Mouse (Mus musculus) kidney, adult 18-20 months (tissue): Measurements from ENCODE around the gene Tmod2.
"Not testable (repeated sequence)": the region's sequence is repeated elsewhere in the genome, so short reads cannot be mapped to it uniquely, and the experiment has no call there.

Experiments used
- DNase-seq: peaks from one replicate; pipeline ENCODE4 v3.0.0; 2021

Gene Tmod2

DNA sequence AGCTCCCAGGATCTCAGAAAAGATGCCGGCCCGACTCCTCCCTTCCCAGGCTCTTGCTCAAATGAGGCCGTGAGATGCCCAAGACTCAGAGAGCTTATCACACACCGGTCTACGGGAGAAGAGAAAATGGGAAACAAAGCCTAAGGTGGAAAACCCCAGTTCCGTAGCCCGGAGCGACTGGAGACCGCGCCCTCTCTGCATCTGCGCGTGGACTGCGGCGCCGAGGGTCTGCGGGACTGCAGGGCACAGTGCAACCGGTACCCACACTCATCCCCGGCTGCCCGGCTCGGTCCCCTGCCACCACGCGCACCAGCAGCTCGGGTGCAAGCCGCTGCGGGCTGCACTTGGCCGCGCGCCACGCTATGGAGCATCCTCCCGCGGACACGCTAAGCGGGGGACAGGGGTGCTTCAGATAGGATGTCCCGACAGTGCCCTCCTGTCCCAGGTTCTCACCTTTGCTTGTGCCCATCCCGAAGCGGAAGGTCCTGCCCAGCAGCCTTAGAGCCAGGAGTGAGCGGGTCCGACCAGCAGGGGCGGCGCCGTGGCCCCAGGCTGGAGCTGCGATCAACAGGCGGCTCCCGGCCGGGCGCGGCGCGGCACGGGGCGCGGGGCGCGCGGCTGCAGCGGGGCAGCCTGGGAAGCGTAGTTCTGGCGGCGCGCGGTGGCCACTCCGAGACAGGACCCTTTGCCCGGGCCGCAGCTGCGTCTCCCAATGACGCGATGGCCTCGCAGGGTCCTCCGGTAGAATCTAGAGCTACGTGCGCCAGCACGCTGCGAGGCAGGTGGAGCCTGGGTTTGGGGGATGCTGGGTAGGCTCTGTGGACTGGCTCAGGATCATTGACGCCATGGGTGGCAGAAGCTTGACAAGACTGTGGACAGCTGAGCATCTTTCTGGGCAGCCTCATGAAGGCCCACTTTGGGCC, at the start of gene Tmod2:
Gene Tmod2 (minus strand): TSS at position 755 of the 923 bp plus-strand sequence.
- peak; percentile 7 for DNase-seq

DNA sequence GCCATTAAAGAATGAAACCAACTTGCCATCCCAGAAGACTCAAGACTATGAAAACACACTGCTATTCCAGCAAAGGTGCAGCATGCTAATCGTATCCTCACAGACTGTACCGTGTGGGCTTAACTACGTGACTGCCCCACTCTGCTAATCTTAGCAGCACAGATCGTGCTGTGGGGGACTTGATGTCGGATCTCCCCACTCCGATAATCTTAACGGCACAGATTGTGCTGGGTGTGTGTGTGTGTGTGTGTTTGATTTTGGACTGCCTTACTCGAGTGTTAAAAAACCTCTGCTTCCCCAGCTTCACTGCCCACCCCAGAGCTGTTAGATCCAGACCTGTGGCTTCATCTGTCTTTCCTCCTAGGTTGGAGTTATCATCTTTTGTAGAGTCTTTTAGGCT, 49.8 kb upstream of the Tmod2 start:
- DNase-seq = no peak

GRCm38 (mm10) chr9:75656456-75656855, 45.3 kb upstream of the Tmod2 start:
- not testable (repeated sequence) for DNase-seq

- DNase-seq = no peak
These were observed 43.1 kb upstream of the Tmod2 start for GRCm38 (mm10) chr9:75653981-75654911.

DNA sequence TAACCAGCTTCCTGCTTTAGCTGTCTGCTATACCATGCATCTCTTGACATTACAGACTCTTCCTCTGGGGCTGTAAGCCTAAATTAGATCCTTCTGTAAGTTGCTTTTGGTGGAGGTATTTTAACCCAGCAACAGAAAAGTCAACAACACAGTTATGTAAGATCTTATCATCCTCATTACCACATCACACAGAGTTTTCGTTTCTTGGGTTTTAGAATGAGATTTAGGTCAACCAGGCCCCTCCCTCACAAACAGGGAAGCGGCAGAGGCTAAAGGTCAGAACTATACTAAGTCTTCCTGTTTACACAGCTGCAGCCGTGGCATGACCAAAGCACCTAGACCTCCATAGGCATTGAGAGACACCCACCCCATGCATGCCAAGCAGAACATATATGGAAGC, 34.3 kb upstream of the Tmod2 start:
- no peak for DNase-seq

DNA sequence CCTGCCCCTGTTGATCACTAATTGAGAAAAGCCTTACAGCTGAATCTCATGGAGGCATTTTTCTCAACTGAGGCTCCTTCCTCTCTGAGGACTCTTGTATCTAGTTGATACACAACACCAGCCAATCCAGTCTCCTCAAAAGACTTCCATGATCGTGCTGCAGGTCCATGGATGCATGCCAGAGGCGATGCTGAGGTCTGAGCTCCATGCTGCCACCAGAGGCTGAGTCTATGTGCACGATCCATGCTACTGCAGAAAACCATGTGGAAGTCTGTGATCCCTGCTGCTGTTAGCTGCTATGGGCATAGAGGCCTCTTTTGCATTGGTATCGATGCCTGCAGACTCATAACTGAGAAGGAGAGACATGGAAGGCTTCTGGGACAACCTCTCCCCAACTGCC, 23.1 kb upstream of the Tmod2 start:
- no peak for DNase-seq

GRCm38 (mm10) chr9:75633603-75634002, 22.5 kb upstream of the Tmod2 start:
- DNase-seq = no peak

GRCm38 (mm10) chr9:75632902-75633301, 21.8 kb upstream of the Tmod2 start:
- no peak for DNase-seq

DNA sequence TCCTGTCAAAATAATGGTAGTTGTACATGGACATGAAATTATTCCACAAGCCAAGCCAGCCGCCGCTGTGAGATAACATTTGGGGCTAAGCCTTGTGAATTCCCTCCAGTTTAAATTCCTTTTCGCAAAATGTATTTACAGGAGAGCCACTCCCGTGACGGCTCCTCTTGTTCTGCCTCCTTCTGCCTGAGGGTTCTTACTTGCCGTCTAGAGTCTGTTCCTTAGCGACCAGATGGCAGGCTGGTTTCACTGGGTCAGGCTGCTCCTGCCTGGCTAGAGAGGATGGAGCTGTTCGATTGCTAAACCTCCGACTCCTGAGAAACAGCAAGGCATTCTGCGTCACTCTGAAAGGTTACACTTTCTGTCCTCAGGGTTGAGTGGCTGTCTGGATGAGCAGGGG, 21.0 kb upstream of the Tmod2 start:
- no peak for DNase-seq

- DNase-seq = no peak
These were observed 19.8 kb upstream of the Tmod2 start for GRCm38 (mm10) chr9:75630823-75631454.

GRCm38 (mm10) chr9:75626308-75626604, 15.1 kb upstream of the Tmod2 start:
- DNase-seq = peak; percentile 5

DNA sequence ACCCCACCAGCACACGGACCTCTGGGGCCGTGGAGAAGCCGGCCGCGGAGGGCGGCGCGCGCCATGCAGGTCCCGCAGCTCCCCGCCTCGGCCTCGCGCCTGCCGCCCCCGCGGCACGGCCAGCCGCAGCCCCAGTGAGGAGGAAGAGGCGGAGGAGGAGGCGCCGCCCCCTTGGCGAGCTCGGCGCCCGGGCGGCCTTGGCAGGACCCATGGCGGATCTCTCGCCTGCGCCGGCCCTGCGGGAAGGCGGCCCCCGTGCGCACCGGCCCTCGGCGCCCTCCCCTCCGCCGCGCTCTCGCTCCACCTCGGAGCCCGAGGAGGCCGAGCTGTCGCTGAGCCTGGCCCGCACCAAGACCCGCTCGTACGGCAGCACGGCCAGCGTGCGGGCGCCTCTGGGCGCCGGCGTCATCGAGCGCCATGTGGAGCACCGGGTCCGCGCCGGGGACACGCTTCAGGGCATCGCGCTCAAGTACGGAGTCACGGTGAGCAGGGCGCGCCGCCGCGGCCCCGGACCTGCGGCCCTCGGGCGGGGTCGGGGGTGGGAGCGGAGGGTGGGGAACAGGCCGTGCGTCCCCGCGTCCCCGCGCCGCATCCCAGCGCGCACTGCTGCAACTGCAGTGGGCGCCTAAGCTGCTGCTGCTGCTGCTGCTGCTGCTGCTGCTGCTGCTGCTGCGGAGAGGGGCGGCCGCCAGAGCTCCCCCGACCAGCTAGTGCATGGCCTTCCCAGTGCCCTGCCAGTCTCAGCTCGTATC, 14.6 kb upstream of the Tmod2 start, which contains the start of gene Lysmd2:
Gene Lysmd2 (plus strand): TSS at position 186 of the 752 bp plus-strand sequence.
- DNase-seq = peak; percentile 45

DNA sequence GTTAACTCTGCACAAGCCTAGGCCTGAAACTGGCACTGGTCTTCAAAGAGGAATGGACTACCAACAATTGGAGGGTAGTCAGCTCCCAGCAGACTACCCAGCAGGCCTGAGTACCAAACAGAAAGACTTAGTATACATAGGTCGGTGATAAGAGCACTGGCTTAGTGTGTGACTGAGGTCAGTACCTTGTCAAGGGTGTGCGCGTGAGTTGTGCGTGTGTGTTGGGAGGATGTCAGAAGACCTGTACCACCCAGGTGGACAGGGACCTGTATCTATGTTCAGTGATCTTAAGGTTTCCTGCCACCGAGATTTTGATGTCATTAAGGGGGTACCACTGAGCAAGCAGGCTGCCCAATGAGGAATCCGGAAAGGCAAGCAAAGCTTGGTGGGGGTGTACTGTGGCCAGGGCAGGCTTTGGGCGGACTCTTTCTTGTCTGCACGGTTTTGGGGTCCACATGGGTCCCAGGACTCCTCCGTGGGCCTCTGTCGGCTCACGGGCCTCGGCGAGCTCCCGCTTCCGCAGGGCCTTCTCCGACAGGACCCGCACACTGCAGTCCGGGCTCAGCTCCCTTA, 13.9 kb upstream of the Tmod2 start:
- DNase-seq = no peak

DNA sequence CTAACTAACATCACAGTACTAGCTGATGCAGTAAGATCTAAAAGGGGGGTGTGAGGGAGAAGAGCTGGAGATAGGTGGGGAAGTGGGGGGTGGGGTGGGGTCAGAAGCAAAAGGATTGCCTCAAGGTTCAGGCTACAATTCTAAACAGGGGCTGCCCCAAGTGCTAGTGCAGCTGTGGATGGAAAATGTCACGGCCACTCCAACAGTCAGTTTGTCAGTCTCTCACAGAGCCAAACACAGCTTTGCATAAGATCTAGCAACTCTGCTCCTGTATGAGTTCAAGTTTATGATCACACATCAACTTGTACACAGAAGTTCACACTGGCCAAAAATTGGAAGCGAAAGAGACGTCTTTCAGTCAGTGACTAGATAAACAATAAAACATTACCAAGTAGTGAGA, 10.3 kb upstream of the Tmod2 start:
- no peak for DNase-seq

DNA sequence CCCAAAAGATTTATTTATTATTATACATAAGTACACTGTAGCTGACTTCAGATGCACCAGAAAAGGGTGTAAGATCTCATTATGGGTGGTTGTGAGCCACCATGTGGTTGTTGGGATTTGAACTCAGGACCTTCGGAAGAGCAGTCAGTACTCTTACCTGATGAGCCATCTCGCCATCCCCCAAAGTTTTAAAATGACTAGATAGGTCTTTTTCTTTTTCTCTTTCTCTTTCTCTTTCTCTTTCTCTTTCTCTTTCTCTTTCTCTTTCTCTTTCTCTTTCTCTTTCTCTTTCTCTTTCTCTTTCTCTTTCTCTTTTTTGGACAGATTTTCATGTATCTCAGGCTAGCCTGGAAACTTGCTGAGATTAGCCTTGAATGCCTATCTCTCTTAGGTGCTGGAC, 8.6 kb upstream of the Tmod2 start:
- not testable (repeated sequence) for DNase-seq

GRCm38 (mm10) chr9:75618836-75619400, 7.8 kb upstream of the Tmod2 start:
- DNase-seq = no peak

DNA sequence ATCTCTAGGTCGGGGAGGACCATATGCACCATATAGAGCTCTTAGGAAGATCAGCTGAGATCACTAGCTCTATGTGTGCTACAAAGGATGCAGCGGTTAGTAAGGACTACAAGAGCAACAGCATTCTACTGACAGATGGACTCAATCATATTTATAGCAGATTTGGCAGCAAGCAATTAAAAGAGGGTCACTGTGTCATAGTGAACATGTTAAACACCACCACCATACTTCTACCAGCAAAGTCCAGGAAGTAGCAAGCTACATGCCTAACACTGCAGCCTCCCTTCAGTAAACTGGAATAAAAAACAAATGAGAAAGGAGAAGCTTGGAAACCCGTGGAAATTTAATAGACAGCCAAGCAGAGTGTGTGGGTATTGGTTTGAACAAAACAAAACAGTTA, 5.4 kb upstream of the Tmod2 start:
- no peak for DNase-seq

GRCm38 (mm10) chr9:75609965-75610364, 1.2 kb downstream of the Tmod2 start:
- DNase-seq = no peak

DNA sequence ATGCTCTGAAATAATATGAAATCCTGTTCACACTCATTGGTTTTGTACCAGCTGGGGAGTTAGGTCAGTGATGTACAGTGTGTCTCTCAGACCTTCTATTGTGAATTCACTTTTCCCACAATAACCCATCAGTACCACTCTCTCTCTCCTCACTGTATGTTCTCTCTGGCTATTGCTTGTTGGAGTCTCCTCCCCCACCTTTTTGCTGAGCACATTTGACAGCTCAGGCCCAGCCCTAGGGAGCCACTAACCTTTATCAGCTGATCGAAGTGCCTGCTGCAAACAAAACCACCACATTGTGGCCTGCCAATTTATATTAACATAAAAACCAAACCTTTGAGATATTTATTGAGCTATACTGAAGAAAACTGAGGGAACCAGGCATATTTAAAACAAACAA, 1.6 kb downstream of the Tmod2 start:
- DNase-seq = no peak

DNA sequence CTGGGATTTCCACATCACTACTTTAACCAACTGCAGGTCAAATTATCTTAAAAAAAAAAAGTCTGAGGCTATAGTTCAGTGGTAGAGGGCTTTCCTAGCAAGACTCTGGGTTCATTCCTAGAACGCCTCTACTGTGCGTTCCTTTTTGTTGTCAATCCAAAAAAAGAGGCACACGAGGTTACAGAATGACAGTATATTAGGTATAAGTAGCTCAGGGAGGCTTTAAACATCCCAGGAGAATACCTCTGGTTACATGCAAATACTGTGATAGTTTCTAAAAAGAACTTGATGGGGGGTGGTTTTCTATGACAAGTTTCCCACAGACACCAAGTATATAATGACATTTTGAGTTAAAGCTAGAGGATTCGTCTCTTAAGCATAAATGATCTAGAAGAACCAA, 3.6 kb downstream of the Tmod2 start:
- no peak for DNase-seq

DNA sequence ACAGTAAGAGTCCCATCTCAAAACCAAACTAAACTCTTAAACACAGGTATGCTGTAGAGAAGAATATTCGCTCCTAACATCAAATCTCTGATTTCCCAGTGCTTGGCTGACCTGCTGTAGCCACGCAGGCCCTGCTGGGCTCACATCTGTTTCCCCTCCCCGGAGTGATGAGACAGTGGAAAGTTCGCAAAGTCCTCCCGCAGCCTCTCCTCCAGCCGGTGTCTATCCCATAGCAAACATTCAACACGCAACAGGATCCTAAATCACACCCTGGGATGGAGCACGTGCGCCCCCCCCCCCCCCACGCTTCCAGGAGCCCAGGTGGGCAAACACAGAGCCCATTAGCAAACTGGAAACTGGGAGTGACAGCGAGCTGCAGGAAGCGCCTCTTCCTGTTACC, 9.6 kb downstream of the Tmod2 start:
- DNase-seq = no peak
